Mouse (Mus musculus) midbrain, embryonic 13.5 days (tissue): ENCODE measurements around the gene Dkkl1. TPM values are rescaled to one million over a fixed set of nuclear protein-coding genes. Genes with fewer than 3 reads are reported as not detected.

Source experiments
- ATAC-seq: fragments of 200-750 bp; cut with Nextera tagmentation; 2 replicates; pipeline ENCODE4 v1.8.0; 2017; ENCODE audit warnings: mild to moderate bottlenecking, moderate TSS enrichment, moderate library complexity
- H3K27ac ChIP-seq: fragments of 300-500 bp; sonication (generic); 2 replicates; pipeline ENCODE4 v1.5.1; 2015; ENCODE audit warnings: inconsistent platforms, mild to moderate bottlenecking, moderate library complexity
- H3K27me3 ChIP-seq: fragments of 300-500 bp; sonication (generic); 2 replicates; pipeline ENCODE4 v1.6.1; 2015; ENCODE audit warnings: mild to moderate bottlenecking, inconsistent platforms
- H3K36me3 ChIP-seq: fragments of 300-500 bp; sonication (generic); 2 replicates; pipeline ENCODE4 v1.6.1; 2015; ENCODE audit warnings: mild to moderate bottlenecking, inconsistent platforms
- H3K4me1 ChIP-seq: fragments of 300-500 bp; sonication (generic); replicated peaks from 2 replicates; pipeline ENCODE4 v1.6.1; 2015; ENCODE audit warnings: inconsistent platforms
- H3K4me2 ChIP-seq: fragments of 300-500 bp; sonication (generic); replicated peaks from 2 replicates; pipeline ENCODE4 v1.6.1; 2015; ENCODE audit warnings: moderate library complexity, mild to moderate bottlenecking, inconsistent platforms
- H3K4me3 ChIP-seq: fragments of 300-500 bp; sonication (generic); replicated peaks from 2 replicates; pipeline ENCODE4 v1.5.1; 2015; ENCODE audit warnings: mild to moderate bottlenecking, inconsistent platforms
- H3K9ac ChIP-seq: fragments of 300-500 bp; sonication (generic); replicated peaks from 2 replicates; pipeline ENCODE4 v1.6.1; 2015; ENCODE audit warnings: mild to moderate bottlenecking, inconsistent platforms
- H3K9me3 ChIP-seq: fragments of 300-500 bp; sonication (generic); 2 replicates; pipeline ENCODE4 v1.6.1; 2016; ENCODE audit warnings: mild to moderate bottlenecking, inconsistent platforms
- WGBS: fragments of 180-500 bp; shearing (Covaris S2); methylation state at CpG from one replicate; pipeline ENCODE4 v1.1.7; 2015; 5-methylcytosine and 5-hydroxymethylcytosine counted together
- microRNA-seq: library from miRNA; unstranded; fragments of <30 nt; microRNA quantifications from one replicate; pipeline ENCODE4, GENCODE M21; 2016
- polyA plus RNA-seq: library from polyadenylated mRNA; unstranded; fragments of >200 nt; fragmentation: Nextera tagmentation; extraction: Ambion mirVana; gene quantifications from 2 replicates; pipeline ENCODE4 v1.2.1, GENCODE M21; 2015

The Dkkl1 gene
- polyA plus RNA-seq, 1 experiment from 2014 or later = 1.6 TPM

DNA sequence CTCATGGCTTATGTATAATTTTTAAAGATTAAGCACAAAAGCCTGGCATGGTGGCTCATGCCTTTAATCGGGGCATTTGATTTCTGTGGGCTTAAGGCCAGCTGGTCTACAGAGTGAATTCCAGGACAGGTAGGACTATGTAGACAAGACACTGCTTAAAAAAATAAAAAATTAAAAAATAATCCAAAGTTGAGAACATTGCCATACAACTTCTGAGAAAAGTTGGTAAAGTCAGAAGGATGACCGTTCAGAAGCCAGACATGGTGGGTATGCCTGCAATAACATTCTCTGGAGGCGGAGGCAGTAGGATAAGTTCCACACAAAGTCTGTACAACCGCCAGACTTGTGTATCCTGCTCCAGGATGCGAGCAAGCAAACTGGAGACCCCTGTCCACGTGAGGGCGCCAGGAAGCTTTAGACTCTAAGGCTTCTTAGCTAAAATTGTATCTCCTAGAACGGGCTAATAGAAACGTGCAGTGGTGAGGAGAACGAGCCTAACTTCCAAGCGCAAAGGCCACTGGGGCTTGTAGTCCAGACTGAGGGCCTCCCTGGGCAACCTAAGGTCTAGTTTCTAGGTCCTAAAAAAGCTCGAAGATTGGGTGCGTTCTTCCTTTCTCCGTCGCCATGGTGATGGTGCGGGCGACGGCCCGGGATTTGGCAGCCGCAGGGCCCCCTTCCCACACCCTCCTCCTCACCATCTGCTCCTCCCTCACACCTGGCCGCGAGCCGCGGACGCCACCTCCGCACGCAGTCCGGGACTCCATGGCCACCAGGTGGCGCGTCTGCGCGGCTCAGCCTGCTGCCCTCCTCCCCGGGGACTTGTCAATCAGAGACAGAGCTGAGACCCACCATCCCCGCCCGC, 50.1 kb downstream of the Dkkl1 start:
- Histone ChIP-seq H3K4me1 (peaks cover 16% of the 10 kb centered on the region), H3K9me3 (no peaks in the 10 kb centered on the region), H3K36me3 (peaks cover 31% of the 10 kb centered on the region), H3K4me2 (peak overlapping the region; percentile 67), H3K4me3 (peak overlapping the region; percentile 39), H3K27me3 (peaks cover 45% of the 10 kb centered on the region), H3K9ac (no peak overlapping the region; the same call in 1 of the 2 replicates), H3K27ac (no peak overlapping the region)
- ATAC-seq = peak; percentile 92
- WGBS = 4% methylated on average over 35 of the region's 35 CpGs

DNA sequence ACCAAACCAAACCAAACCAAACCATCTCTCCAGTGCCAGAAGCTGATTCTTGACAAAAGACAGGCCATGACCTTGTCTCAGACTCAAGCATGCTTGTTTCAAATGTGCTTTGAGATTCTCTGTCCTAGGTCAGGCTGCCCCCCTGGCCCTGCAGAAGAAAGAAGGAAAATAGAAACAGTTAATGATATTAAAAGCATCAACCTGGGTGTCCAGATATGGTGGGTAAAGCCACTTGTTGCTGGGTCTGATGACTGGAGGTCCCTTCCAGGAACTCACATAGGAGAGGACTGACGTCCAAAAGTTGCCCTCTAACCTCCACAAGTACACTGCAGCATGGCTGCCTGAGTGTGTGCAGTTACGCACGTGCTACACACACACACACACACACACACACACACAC, 51.1 kb downstream of the Dkkl1 start:
- Histone ChIP-seq H3K27me3 (peaks cover 35% of the 10 kb centered on the region), H3K4me3 (no peak overlapping the region), H3K36me3 (peaks cover 36% of the 10 kb centered on the region), H3K4me1 (peaks cover 18% of the 10 kb centered on the region), H3K4me2 (no peak overlapping the region), H3K27ac (no peak overlapping the region), H3K9me3 (no peaks in the 10 kb centered on the region), H3K9ac (no peak overlapping the region)
- WGBS = 89% methylated on average over 3 of the region's 3 CpGs
- ATAC-seq = no peak

DNA sequence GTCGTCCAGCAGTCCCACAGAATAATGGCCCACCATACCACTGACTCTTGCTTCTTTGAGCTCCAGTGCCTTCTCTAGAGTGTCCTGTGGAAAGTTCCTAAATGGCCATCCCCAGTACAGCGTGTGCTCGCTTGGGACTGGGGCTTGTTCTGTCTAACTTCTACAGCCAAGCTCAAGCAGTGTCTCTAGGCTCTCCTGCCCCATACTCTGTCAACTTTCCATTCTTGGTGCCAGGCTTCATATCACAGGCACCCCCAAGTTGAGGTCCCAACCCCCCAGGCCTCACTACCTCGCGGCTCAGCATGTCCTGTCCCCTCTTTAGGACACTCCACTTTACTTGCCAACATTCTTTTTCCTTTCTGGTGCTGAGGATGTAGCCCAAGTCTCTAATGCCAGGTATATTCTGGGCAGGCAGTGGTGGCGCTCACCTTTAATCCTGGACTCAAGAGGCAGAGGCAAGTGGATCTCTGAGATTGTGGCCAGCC, 51.6 kb downstream of the Dkkl1 start:
- Histone ChIP-seq H3K36me3 (peaks cover 36% of the 10 kb centered on the region), H3K9ac (no peak overlapping the region), H3K27ac (no peak overlapping the region), H3K4me3 (no peak overlapping the region), H3K9me3 (no peaks in the 10 kb centered on the region), H3K4me1 (peaks cover 23% of the 10 kb centered on the region), H3K4me2 (no peak overlapping the region), H3K27me3 (peaks cover 30% of the 10 kb centered on the region)
- 95% methylated on average over 6 of the region's 6 CpGs for WGBS
- no peak for ATAC-seq

DNA sequence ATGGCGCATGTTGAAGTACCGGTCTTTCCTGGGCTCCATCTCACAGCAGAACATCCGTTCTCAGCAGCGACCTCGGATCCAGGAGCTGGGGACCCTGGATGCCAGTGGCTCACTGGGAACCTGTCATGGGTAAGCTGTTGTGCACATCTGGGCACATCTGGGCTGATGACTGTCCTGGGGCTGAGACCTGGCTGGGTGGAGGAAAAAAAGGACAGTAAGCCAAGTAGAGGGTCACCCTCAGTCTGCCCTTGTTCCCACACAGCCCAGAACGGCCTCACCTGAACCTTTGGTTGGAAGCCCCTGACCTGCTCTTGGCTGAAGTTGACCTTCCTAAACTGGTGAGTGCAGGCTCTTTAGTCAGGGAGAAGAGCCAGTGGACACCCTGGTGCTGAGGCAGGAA, 53.0 kb downstream of the Dkkl1 start:
- WGBS = 95% methylated on average over 6 of the region's 6 CpGs
- Histone ChIP-seq H3K27ac (no peak overlapping the region), H3K9ac (no peak overlapping the region), H3K4me1 (peaks cover 26% of the 10 kb centered on the region), H3K27me3 (peaks cover 16% of the 10 kb centered on the region), H3K4me2 (no peak overlapping the region), H3K9me3 (no peaks in the 10 kb centered on the region), H3K4me3 (no peak overlapping the region), H3K36me3 (peaks cover 36% of the 10 kb centered on the region)
- ATAC-seq = no peak

Small RNAs within 50 kb of the gene (microRNA-seq; reads per million reads assigned to microRNA genes)
- gene Mir7055 = not detected

Other genes with a start within 250 kb of the Dkkl1 start
- 47.0 and 56.0 TPM in 2 replicates for gene Cpt1c, start 237.3 kb downstream of the Dkkl1 start, polyA plus RNA-seq
- 784 and 789 TPM in 2 replicates for gene Prmt1, start 225.6 kb downstream of the Dkkl1 start, polyA plus RNA-seq
- 63.0 and 70.7 TPM in 2 replicates for gene Irf3, start 214.5 kb downstream of the Dkkl1 start, polyA plus RNA-seq
- gene Bcl2l12, start 213.4 kb downstream of the Dkkl1 start, polyA plus RNA-seq = 21.3 and 21.6 TPM in 2 replicates
- 38.1 and 47.7 TPM in 2 replicates for gene Scaf1, start 195.8 kb downstream of the Dkkl1 start, polyA plus RNA-seq
- 8.4 and 9.6 TPM in 2 replicates for gene Rras, start 194.2 kb downstream of the Dkkl1 start, polyA plus RNA-seq
- 14.0 and 17.0 TPM in 2 replicates for gene Prr12, start 159.3 kb downstream of the Dkkl1 start, polyA plus RNA-seq
- 56.5 and 61.8 TPM in 2 replicates for gene Nosip, start 149.7 kb downstream of the Dkkl1 start, polyA plus RNA-seq
- 13.2 and 14.5 TPM in 2 replicates for gene Prrg2, start 149.5 kb downstream of the Dkkl1 start, polyA plus RNA-seq
- gene Rcn3, start 119.9 kb downstream of the Dkkl1 start, polyA plus RNA-seq = 57.7 and 69.8 TPM in 2 replicates
- gene Fcgrt, start 108.3 kb downstream of the Dkkl1 start, polyA plus RNA-seq = 17.6 and 18.4 TPM in 2 replicates
- gene Rps11, start 87.7 kb downstream of the Dkkl1 start, polyA plus RNA-seq = 1,074 TPM in 2 replicates
- 838 and 877 TPM in 2 replicates for gene Rpl13a, start 83.4 kb downstream of the Dkkl1 start, polyA plus RNA-seq
- 0.24 TPM in 1 of 2 replicates, not detected in the other for gene Gm45713, start 75.9 kb downstream of the Dkkl1 start, polyA plus RNA-seq
- gene Flt3l, start 75.7 kb downstream of the Dkkl1 start, polyA plus RNA-seq = 0.82 and 1.3 TPM in 2 replicates
- 93.0 and 96.0 TPM in 2 replicates for gene Pih1d1, start 57.8 kb downstream of the Dkkl1 start, polyA plus RNA-seq
- 24.7 and 27.2 TPM in 2 replicates for gene Aldh16a1, start 57.6 kb downstream of the Dkkl1 start, polyA plus RNA-seq
- 0.34 and 1.8 TPM in 2 replicates for gene Slc17a7, start 48.2 kb downstream of the Dkkl1 start, polyA plus RNA-seq
- not detected in 2 replicates for gene Gfy, start 32.6 kb downstream of the Dkkl1 start, polyA plus RNA-seq
- 1.8 and 2.1 TPM in 2 replicates for gene Pth2, start 31.2 kb downstream of the Dkkl1 start, polyA plus RNA-seq
- gene Ccdc155, start 7.3 kb downstream of the Dkkl1 start, polyA plus RNA-seq = 0.59 and 0.97 TPM in 2 replicates
- gene Tead2, start 3.6 kb upstream of the Dkkl1 start, polyA plus RNA-seq = 112 and 124 TPM in 2 replicates
- gene Cd37, start 27.0 kb upstream of the Dkkl1 start, polyA plus RNA-seq = 0.84 and 1.5 TPM in 2 replicates
- gene Slc6a16, start 28.9 kb upstream of the Dkkl1 start, polyA plus RNA-seq = 0.24 and 0.28 TPM in 2 replicates
- not detected in 2 replicates for gene Slc6a21, start 65.4 kb upstream of the Dkkl1 start, polyA plus RNA-seq
- 7.3 and 10.8 TPM in 2 replicates for gene Trpm4, start 121.6 kb upstream of the Dkkl1 start, polyA plus RNA-seq
- gene Hrc, start 123.1 kb upstream of the Dkkl1 start, polyA plus RNA-seq = 0.10 and 0.26 TPM in 2 replicates
- gene Ppfia3, start 154.9 kb upstream of the Dkkl1 start, polyA plus RNA-seq = 17.2 and 19.8 TPM in 2 replicates
- gene Lin7b, start 158.4 kb upstream of the Dkkl1 start, polyA plus RNA-seq = 7.1 and 7.9 TPM in 2 replicates
- 223 and 238 TPM in 2 replicates for gene Snrnp70, start 183.6 kb upstream of the Dkkl1 start, polyA plus RNA-seq
- gene Kcna7, start 193.5 kb upstream of the Dkkl1 start, polyA plus RNA-seq = not detected in 2 replicates
- not detected in 2 replicates for gene Ntf5, start 201.5 kb upstream of the Dkkl1 start, polyA plus RNA-seq
- 0.50 TPM in 1 of 2 replicates, not detected in the other for gene Lhb, start 208.7 kb upstream of the Dkkl1 start, polyA plus RNA-seq
- gene Gys1, start 222.7 kb upstream of the Dkkl1 start, polyA plus RNA-seq = 20.6 and 23.4 TPM in 2 replicates
- gene Ruvbl2, start 225.9 kb upstream of the Dkkl1 start, polyA plus RNA-seq = 121 and 123 TPM in 2 replicates
- gene Ftl1, start 247.7 kb upstream of the Dkkl1 start, polyA plus RNA-seq = 6,845 and 7,096 TPM in 2 replicates